Mouse (Mus musculus) layer of hippocampus, postnatal 25 days (tissue): ENCODE measurements around the gene Inpp5d. TPM values are rescaled to one million over a fixed set of nuclear protein-coding genes. Genes with fewer than 3 reads are reported as not detected.

Experiments used
- DNase-seq, 2 experiments: peaks; one replicate each; pipeline ENCODE4 v3.0.0; 2022; ENCODE audit warnings: mixed read lengths in 2 of 2, low spot score in 1 of 2; ENCODE audit errors: extremely low spot score in 1 of 2
- total RNA-seq, 2 experiments: library from RNA; stranded (reverse); gene quantifications; 2 replicates each; pipeline ENCODE4 v1.2.3; 2021

Gene Inpp5d
- total RNA-seq, 2 experiments from 2014 or later: 13.4 to 13.8 TPM

DNA sequence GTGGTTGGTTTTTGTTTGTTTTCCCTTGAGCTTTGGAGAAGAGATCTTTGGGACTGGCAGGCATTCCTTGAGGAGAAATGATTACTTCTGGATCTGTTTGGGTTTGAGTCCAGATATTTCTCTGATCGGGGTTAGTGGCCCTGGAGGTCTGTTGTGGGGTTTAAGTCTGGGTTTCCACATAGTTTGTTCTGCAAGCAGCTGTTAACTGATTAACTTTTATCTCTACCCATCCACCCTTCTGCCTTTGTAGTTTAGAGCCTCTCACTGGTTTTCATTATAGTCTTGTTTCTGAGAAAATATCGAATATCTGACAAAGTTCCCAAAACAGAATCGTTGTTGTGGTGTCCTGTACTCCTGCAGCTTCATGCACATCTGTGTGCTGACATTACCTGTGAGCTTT is 143.7 kb downstream of the Inpp5d start:
- DNase-seq: no peak

DNA sequence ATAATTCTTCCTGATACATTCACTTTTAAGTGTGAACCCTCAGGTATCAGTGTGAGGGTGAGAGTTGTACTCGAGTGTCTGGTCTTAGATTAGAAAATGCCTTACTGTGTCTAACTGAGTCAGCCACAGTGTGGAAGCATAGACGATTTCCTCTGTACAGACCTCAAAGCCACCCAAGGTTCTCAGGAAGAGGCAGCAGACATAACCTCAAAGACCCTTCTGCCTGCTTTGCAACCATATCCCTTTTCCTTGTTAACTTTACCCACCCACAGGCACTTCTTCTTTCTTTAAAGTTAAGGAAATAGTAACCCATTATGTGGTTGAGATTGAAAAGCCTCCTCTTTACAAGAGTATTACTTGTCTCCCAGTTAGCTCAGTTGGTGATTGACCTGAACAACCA is 145.6 kb downstream of the Inpp5d start:
- no peak for DNase-seq

GRCm38 (mm10) chr1:87766233-87766632 is 146.1 kb downstream of the Inpp5d start:
- no peak for DNase-seq

GRCm38 (mm10) chr1:87769263-87769662 is 149.2 kb downstream of the Inpp5d start:
- no peak for DNase-seq

Other genes starting within 250 kb of the Inpp5d start
- gene Kcnj13, start 225.6 kb upstream of the Inpp5d start, total RNA-seq: 1 to 10 TPM; 1.3 to 1.4 TPM
- not detected for gene Snorc, start 150.0 kb upstream of the Inpp5d start, total RNA-seq
- gene Neu2, start 110.4 kb upstream of the Inpp5d start, total RNA-seq: under 1 TPM; 0.71 to 0.80 TPM
- 100 to 1,000 TPM in 1 of 2 experiments, 10 to 100 TPM in 1; 99.8 to 100 TPM for gene Ngef, start 46.4 kb upstream of the Inpp5d start, total RNA-seq
- gene Atg16l1, start 135.6 kb downstream of the Inpp5d start, total RNA-seq: 10 to 100 TPM; 51.5 to 70.2 TPM
- gene Sag, start 183.4 kb downstream of the Inpp5d start, total RNA-seq: 1 to 10 TPM; 1.3 to 2.5 TPM
- gene Dgkd, start 233.0 kb downstream of the Inpp5d start, total RNA-seq: 100 to 1,000 TPM; 105 to 129 TPM